Mouse (Mus musculus) liver, postnatal 0 days (tissue): ENCODE results near the gene Snx27. TPM values are rescaled to one million over a fixed set of nuclear protein-coding genes. Genes with fewer than 3 reads are reported as not detected.

Experiments
- ATAC-seq: fragments of 200-750 bp; cut with Nextera tagmentation; 2 replicates; pipeline ENCODE4 v1.8.0; 2017; ENCODE audit warnings: mild to moderate bottlenecking, moderate library complexity
- DNase-seq: peaks from one replicate; pipeline ENCODE4 v3.0.0-alpha.2; 2016
- H3K27ac ChIP-seq: fragments of 300-500 bp; sonication (generic); 2 replicates; pipeline ENCODE4 v1.5.1; 2014; ENCODE audit warnings: antibody characterized with exemption, moderate library complexity, mild to moderate bottlenecking, low read depth
- H3K27me3 ChIP-seq: fragments of 300-500 bp; sonication (generic); 2 replicates; pipeline ENCODE4 v1.6.1; 2014; ENCODE audit warnings: low read length, control low read depth, mixed read lengths; ENCODE audit not compliant: insufficient read depth
- H3K36me3 ChIP-seq: fragments of 300-500 bp; sonication (generic); replicated peaks from 2 replicates; pipeline ENCODE4 v1.6.1; 2014; ENCODE audit warnings: mild to moderate bottlenecking, control low read depth, low read length, moderate library complexity, mixed read lengths; ENCODE audit not compliant: insufficient read depth
- H3K4me1 ChIP-seq: fragments of 300-500 bp; sonication (generic); 2 replicates; pipeline ENCODE4 v1.6.1; 2014; ENCODE audit warnings: antibody characterized with exemption, mild to moderate bottlenecking, control low read depth; ENCODE audit not compliant: insufficient read depth
- H3K4me2 ChIP-seq: fragments of 300-500 bp; sonication (generic); 2 replicates; pipeline ENCODE4 v1.6.1; 2014; ENCODE audit warnings: low read depth, mild to moderate bottlenecking, low read length, moderate library complexity, mixed read lengths
- H3K4me3 ChIP-seq: fragments of 300-500 bp; sonication (generic); 2 replicates; pipeline ENCODE4 v1.5.1; 2014; ENCODE audit warnings: low read depth, low read length
- H3K9ac ChIP-seq: fragments of 300-500 bp; sonication (generic); replicated peaks from 2 replicates; pipeline ENCODE4 v1.6.1; 2014; ENCODE audit warnings: mild to moderate bottlenecking, moderate library complexity
- H3K9me3 ChIP-seq: fragments of 300-500 bp; sonication (generic); 2 replicates; pipeline ENCODE4 v1.6.1; 2016; ENCODE audit warnings: mild to moderate bottlenecking, control low read depth, low read length, mixed read lengths
- CTCF ChIP-seq: sonication (generic); IDR thresholded peaks from 2 replicates; pipeline ENCODE4 v1.5.1; 2016; ENCODE audit warnings: antibody characterized with exemption, low read depth
- EP300 ChIP-seq: IDR thresholded peaks from 2 replicates; pipeline ENCODE4 v1.6.1; 2016; ENCODE audit warnings: antibody characterized with exemption, low read depth, mild to moderate bottlenecking
- WGBS: fragments of 180-500 bp; shearing (Covaris S2); extraction: QIAGEN DNeasy Blood & Tissue Kit; methylation state at CpG from one replicate; pipeline ENCODE4 v1.1.7; 2014; ENCODE audit not compliant: insufficient replicate concordance; 5-methylcytosine and 5-hydroxymethylcytosine counted together
- polyA plus RNA-seq: library from polyadenylated mRNA; unstranded; fragments of >200 nt; fragmentation: Nextera tagmentation; extraction: Ambion mirVana; gene quantifications from 2 replicates; pipeline ENCODE4 v1.2.1, GENCODE M21; 2015

Snx27 gene
- polyA plus RNA-seq, 1 experiment from 2014 or later = 9.9 TPM

DNA sequence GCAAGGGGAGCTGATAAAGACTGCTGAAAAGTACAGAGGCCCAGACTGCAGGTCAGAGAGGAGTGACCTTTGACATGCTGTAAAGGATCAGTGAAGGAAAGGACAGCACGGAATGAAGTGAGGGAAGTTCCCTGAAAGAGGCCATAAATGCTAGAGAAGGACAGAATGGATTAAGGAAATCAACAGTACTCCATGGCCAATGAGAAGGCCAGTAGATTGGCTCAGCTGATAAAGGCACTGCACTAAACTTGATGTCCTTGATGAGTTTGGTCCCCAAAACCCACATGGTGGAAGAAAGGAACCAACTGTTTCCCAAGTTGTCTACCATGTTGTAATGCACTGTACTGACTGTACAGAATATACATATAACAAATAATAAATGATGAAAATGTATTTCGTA lies 55.8 kb downstream of the Snx27 start:
- no peak for DNase-seq
- TF ChIP-seq EP300 = no peak
- no peak for TF ChIP-seq CTCF

DNA sequence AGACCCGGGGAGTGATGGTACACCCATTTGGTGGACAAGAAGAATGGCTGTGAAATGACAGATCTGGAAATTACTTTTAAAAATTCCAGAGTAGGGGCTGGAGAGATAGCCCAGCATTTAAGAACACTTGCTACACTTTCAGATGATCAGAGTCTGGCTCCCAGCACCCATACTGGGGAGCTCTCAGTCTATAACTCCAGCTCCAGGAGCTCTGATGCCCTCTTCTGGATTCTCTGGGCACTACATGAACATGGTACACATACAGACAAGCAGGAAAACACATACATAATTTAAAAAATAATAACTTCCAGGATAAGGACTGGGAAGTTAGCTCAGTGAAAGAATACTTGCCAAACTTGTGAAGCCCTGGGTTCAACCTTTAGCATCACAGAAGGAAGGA lies 75.9 kb downstream of the Snx27 start:
- DNase-seq = no peak
- H3K9ac ChIP-seq = no peak overlapping the region
- no peak for ATAC-seq
- no peaks in the 10 kb centered on the region for H3K4me1 ChIP-seq
- H3K27ac ChIP-seq = no peak overlapping the region
- H3K4me2 ChIP-seq = no peak overlapping the region
- WGBS = 85% methylated on average over 1 of the region's 1 CpGs
- H3K36me3 ChIP-seq = peaks cover 39% of the 10 kb centered on the region; the same call in 1 of the 2 replicates
- TF ChIP-seq CTCF = peak; percentile 51
- no peak for TF ChIP-seq EP300
- H3K9me3 ChIP-seq = no peaks in the 10 kb centered on the region
- no peaks in the 10 kb centered on the region for H3K27me3 ChIP-seq
- H3K4me3 ChIP-seq = no peak overlapping the region

More for the DNA sequence above, 55.8 kb downstream of the Snx27 start:
- no peaks in the 10 kb centered on the region for H3K4me1 ChIP-seq
- no peaks in the 10 kb centered on the region for H3K9me3 ChIP-seq
- H3K27me3 ChIP-seq = no peaks in the 10 kb centered on the region
- no peak overlapping the region for H3K4me2 ChIP-seq
- no peak overlapping the region for H3K27ac ChIP-seq
- H3K9ac ChIP-seq = no peak overlapping the region
- ATAC-seq = no peak
- peaks cover 19% of the 10 kb centered on the region for H3K36me3 ChIP-seq
- 71% methylated on average over 2 of the region's 2 CpGs for WGBS
- H3K4me3 ChIP-seq = no peak overlapping the region

- Histone ChIP-seq H3K36me3 (peaks cover 24% of the 10 kb centered on the region; the same call in 1 of the 2 replicates), H3K27me3 (no peaks in the 10 kb centered on the region), H3K9me3 (no peaks in the 10 kb centered on the region), H3K4me2 (no peak overlapping the region), H3K4me3 (no peak overlapping the region), H3K9ac (no peak overlapping the region), H3K4me1 (no peaks in the 10 kb centered on the region), H3K27ac (no peak overlapping the region)
- ATAC-seq = no peak
- 84% methylated on average over 3 of the region's 3 CpGs for WGBS
- no peak for DNase-seq
- TF ChIP-seq EP300 (no peak), CTCF (peak; percentile 83)
Measured at GRCm38 (mm10) chr3:94502243-94502642, 80.3 kb downstream of the Snx27 start.

GRCm38 (mm10) chr3:94497162-94497561 lies 85.4 kb downstream of the Snx27 start:
- Histone ChIP-seq H3K36me3 (peaks cover 20% of the 10 kb centered on the region), H3K27me3 (no peaks in the 10 kb centered on the region), H3K4me1 (no peaks in the 10 kb centered on the region), H3K27ac (no peak overlapping the region), H3K4me3 (no peak overlapping the region), H3K4me2 (no peak overlapping the region), H3K9me3 (no peaks in the 10 kb centered on the region), H3K9ac (no peak overlapping the region)
- TF ChIP-seq CTCF (no peak), EP300 (no peak)
- DNase-seq (no peak), ATAC-seq (no peak)
- 81% methylated on average over 4 of the region's 4 CpGs for WGBS

DNA sequence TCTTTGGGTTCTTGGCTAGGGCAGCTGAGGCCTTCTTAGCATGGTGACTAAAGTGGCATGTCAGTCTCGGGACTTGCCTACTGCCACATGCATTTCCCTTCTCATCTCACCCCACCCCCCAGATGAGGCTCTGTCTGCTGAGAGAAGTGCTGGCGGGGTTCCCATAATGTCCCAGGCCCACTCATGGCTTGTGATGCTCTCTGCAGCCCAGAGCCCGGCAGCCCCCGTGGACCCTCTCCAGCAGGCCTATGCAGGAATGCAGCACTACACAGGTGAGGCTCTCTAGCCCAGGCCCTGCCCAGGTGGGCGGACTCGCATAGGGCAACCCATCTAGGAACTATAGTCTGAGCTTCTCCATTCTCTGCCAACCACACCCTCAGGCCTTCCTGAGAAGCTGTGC lies 94.9 kb downstream of the Snx27 start:
- no peak overlapping the region for H3K9ac ChIP-seq
- H3K4me3 ChIP-seq = no peak overlapping the region
- H3K4me1 ChIP-seq = no peaks in the 10 kb centered on the region
- no peaks in the 10 kb centered on the region for H3K9me3 ChIP-seq
- H3K4me2 ChIP-seq = no peak overlapping the region
- TF ChIP-seq CTCF (no peak), EP300 (no peak)
- no peaks in the 10 kb centered on the region for H3K27me3 ChIP-seq
- DNase-seq (no peak), ATAC-seq (no peak)
- H3K27ac ChIP-seq = no peak overlapping the region
- WGBS = 73% methylated on average over 6 of the region's 6 CpGs
- no peaks in the 10 kb centered on the region for H3K36me3 ChIP-seq

GRCm38 (mm10) chr3:94485922-94486321 lies 96.6 kb downstream of the Snx27 start:
- ATAC-seq (no peak), DNase-seq (no peak)
- WGBS = 66% methylated on average over 7 of the region's 7 CpGs
- Histone ChIP-seq H3K27ac (no peak overlapping the region), H3K4me3 (no peak overlapping the region), H3K36me3 (no peaks in the 10 kb centered on the region), H3K9ac (no peak overlapping the region), H3K27me3 (0 out of 2 replicates have a peak, but pooled peaks cover 4% of the 10 kb centered on the region), H3K4me2 (no peak overlapping the region), H3K9me3 (no peaks in the 10 kb centered on the region), H3K4me1 (no peaks in the 10 kb centered on the region)
- TF ChIP-seq CTCF (no peak), EP300 (no peak)
